Mouse (Mus musculus) embryonic fibroblast, embryonic 13.5 days (primary cell): ENCODE data around the gene Ttc33.

Experiments
- CTCF ChIP-seq: IDR thresholded peaks from 2 replicates; pipeline ENCODE4 v1.5.1; 2011; ENCODE audit warnings: mild to moderate bottlenecking, control low read depth, low read length, moderate library complexity, borderline replicate concordance; ENCODE audit not compliant: insufficient read depth
- POLR2A ChIP-seq: IDR thresholded peaks from 2 replicates; pipeline ENCODE4 v1.6.1; 2011; ENCODE audit warnings: low read depth, mild to moderate bottlenecking, control low read depth, low read length, moderate library complexity

DNA sequence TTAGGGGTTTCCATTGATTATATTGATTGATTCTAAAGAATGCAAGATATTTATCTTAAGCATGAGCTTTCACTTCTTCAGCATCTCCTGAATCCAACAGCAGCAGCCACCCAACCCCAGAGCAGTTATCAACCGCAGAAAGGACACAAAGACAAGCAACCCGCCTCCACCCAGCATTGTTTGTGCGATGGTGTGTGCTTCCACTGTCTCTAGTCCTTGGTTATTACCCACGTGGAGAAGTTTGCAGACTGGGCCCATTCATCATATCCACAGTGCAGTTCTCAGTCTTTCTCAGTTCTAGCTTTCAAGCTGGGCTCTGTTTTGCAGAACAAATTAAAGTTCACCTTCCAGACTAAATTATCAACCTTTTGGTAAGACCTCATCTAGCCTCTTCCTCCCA lies 54.0 kb downstream of the Ttc33 start:
- TF ChIP-seq CTCF, result no peak
- no peak for TF ChIP-seq POLR2A
